Mouse (Mus musculus) yolk sac, embryonic 10.5 days (tissue): ENCODE measurements around the gene Arhgap19.

Experiments
- DNase-seq: peaks from one replicate; pipeline ENCODE4 v3.0.0-alpha.2; 2017; ENCODE audit warnings: low spot score

Arhgap19 gene

DNA sequence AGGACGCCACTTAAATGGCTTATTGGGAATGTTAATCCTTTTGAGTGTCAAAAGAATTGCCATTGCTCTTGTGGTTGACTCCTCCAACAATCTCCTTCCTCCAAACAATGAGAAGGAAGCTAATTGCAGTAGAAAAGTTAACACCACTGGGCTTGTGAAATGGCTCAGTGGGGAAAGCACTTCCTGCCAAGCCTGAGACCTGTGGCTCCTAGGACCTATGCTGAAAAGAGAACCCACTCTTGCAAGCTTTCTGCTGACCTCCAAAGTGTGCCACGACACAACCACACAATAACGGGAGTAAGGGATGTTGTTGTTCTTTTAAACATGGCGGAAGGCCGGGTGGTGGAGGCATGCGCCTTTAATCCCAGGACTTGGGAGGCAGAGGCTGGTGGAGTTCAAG, 4.3 kb downstream of the Arhgap19 start:
- DNase-seq: no peak

DNA sequence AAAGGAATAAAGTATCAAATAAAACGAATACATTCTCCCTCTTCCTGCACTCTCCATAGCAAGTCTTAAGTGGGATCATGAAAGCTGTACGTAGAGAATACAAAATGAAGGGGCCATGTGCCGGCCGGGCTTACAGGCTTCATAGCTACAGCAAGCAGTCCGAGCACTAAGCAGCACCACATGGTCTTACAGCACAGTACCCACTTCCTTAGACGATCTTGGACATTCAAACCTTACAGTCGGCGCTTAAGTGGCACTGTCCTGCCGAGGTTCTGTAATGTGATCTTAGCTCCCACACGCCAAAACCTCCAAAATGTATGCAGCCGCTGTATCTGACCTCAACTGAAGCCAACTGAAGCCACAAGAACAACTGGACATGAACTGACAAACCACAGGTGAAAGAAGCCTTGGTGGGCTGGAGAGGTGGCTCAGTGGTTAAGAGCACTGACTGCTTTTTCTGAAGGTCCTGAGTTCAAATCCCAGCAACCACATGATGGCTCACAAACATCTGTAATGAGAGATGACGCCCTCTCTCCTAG, 5.0 kb downstream of the Arhgap19 start:
- no peak for DNase-seq

DNA sequence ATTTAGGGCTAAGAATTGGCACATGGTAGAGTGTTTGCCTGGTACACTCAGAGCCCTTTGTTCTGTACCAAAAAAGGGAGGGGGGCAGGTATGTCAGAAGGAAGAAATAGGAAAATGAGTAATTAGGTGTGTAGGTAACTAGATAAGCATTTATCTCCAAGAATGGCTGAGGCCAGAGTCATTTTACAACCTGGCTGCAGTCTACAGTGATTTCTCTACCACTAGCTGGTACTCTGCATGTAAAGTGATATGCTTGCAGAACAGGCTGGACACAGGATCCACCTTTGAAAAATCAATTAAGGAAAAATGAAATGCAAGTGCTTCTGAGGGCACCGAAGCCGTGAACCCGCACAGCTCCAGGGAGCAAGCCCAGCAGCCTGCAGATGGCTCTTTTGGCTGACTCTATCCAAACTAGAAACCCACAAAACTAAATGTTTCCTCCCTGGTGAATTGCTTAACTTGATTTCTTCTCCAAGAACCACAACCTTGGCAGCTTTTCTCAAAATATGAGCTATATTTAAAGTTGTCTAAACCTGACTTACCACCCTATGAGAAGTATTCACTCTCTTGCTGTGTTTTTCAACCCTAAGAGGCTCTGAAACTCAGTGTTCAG, 5.6 kb downstream of the Arhgap19 start:
- DNase-seq: no peak

DNA sequence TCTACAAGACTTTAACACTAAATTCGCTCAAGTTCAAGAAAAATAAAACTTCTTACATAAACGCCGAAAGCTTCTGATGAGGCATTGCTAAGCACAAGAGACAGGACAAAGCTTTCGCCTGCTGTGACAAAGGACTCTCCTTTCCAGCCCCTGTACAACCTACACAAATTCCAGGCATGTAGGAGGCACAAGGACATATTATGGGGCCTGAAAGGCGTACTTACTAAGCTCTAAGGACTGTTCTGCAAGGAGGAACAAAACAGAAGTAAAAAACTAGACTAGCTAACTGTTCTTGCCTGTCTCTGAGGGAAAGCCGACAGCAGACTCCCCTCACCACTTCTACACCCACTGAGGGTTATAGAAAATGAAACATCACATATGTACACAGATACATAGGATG, 6.9 kb downstream of the Arhgap19 start:
- no peak for DNase-seq

DNA sequence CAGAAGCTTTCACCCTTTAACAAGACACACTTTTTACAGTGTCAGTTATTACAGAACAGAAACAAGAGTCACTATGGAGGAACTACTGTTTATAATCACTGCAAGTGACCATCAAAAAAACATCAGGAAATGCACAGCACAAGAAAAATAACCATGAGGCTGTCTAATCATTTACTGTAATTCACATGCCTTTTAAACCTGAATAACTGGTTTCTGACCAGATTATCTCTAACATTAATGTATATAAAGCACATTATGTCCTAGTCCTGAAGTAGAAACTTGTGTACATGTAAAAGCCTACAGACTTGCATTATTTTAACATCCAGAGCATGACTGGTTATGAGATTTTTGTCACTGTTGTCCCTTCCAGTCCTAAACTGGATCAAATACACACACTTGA, 7.8 kb downstream of the Arhgap19 start:
- DNase-seq: no peak

DNA sequence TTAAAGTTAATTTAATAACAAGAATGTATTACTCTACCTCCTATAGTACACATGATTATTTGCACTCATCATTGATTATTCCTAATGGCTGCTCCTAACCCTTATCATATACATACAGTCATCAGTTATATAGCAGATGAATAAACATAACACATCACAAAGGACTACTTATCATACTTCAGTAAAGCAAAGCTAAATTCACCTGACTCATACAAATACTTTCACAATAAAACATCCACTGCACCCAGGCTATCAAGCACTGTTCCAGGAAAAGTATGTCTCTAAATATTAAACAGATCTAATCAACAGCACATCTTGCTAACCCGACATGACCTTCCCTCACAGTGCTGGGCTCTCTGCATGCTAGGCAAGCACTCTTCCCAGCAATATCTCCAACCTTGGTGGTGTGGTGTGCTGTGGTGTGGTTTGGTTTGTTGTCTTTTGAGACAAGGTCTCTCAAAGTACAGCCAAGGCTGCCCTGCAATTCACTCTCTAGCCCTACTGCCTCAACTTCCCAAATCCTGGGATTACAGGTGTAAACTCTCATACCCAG, 8.8 kb downstream of the Arhgap19 start:
- DNase-seq: no peak

DNA sequence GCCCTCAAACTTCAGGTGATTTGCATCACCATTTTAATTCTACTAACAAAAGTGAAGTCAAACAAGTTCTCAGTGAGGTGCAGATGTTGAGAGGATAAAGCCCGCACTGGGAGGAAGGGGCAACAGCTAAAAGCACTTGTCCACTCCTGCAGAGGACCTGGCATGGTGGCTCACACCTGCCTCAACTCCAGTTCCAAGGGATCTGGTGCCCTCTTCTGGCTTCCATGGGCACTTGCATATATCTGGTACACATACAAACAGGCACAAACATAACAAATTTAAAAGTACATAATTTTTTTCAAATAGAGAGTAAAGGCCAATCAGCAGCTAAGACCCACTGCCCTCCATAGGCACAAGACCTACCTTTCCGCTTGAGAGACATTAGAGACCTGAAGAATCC, 10.5 kb downstream of the Arhgap19 start:
- DNase-seq: no peak

DNA sequence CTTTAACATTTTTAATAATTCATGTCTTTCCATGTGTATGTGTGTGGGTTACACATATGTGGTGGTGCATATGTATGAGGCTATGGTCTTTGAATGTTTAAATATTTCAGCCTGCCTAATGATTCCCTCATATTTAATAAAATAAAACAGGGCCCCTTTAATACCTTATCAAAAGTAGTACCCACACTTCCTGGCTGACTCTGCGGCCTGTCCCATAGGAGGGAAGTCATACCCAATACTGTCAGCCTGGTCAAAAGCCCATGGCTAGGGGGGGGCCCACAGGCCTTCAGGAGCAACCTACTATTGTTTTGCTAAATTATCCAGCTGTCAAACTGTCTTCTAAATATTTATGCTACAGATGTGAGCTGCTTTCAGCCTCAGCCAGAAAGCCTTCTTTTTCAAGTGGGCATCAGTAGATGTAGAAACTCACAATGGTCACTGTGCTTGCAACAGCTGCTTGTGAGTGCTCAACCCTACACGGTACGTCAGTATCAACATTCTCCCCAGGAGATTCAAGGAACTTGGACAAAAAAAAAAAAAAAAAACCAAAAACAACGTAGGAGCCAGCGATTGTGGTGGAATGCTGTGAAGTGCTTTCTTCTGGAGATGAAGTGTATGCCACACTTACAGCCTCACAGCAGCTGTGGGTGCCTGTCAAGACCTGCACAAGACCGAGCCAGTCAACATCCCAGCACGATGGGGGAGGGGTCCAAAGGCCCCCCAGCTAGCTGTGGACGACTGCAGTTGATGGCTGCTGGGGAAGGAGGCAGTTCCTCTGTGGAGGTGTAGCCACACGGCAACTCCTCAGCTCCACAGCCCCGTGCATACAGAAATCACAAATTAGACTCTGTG, 12.5 kb downstream of the Arhgap19 start:
- DNase-seq: no peak

DNA sequence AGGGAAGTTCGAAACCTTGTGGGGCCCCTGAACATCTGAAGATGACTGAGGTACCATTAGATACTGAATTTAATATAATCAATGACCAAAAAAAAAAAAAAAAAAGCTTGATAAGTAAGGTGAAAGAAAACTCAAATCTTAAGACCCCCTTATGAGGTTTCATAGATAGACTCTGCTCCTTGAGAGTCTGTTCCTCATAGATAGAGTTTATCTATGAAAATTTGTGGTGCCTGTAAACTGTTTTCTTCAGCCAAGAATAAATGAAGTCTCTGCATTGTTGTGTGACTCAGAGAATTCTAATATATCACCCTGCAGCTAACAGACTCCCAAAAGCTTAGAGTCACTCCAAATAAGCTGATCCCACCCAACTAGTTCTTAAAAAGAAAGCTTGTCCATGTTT, 15.0 kb downstream of the Arhgap19 start:
- DNase-seq: no peak

DNA sequence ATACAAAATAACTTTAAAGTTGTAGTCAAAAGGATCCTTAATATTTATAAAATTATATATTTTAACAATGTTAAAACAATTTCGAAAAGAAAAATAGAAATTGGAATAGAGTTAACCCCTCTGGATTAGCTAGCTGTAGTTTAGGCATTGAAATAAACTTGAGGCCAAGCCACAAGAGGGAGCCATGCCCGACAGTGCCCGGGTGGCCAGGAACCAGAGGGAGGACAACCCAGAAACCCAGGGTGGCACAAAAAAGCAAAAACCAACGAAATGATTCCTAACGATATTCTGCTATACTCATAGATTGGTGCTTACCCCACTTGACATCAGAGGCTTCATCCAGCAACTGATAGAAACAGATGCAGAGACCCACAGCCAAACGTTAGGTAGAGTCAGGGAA, 24.3 kb downstream of the Arhgap19 start:
- DNase-seq: no peak

DNA sequence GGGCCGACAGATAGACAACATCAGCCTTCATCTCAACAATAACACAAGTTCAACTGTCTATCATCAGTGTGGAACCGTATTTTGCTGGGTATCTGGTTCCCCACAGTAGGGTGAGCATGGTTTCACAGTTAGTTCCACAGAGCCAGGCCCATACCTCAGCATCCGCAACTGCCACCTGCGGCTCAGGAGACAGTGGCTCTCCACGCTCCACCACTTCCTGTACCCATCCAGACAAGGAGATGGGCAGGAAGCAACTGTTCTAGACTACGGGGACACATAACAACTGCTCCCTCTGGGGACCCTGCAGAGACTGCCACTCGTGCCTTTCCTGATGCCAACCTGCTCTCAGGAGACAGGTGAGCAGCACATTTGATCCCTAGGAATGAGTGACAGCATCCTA, 33.1 kb downstream of the Arhgap19 start:
- no peak for DNase-seq

DNA sequence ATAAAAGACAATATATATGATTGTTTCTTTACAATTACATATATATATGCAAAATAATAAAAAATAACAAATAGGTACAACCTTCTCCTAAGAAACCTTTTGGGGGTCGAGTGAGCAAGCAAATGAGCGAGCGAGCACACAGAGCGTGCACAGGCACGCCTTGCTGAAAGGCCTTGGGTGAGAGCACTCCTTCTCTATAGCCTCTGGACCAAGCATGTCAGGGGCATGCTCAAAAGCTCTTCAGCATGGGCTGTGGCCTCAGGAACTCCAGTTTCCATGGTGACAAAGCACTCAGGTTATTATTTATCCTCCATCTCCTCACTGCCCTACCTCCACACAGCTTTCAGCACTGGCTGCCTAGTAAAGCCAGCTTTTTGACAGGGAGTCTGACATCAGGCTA, 35.2 kb downstream of the Arhgap19 start:
- DNase-seq: no peak

DNA sequence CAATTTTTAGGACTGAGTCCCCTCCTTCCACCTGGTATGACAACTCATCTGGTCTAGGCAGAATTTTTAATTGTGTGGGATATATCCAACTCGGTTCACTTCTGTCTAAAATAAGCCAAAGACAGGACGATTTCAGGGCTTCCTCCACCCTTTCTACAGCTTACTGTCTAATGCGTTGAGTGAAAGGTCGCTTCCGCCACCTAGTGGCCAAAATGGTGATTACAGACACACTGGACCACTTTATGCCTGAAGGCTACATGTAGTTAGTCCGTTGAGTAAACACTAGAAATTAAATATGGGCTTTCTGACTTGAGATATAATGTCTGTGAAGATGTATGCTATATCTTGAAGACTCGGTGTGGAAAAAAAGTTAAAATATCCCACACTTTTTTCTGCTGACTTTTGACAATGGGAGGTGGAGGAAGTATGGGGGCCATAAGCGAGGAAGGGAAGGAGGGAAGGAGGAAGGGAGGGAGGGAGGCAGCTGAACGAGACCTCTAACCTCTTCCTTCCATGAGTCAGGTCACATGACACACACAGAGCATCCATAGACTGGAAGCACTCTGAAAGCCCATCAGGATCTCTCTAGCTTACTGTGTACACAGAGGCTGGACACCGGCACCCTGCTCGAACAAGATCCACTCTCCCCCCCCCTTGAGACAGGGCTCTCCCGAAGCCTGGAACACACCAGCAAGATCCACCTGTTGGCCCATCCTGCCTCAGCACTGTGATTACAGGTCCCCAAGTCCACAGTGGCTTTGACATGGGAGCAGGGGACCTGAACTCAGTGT, 37.8 kb downstream of the Arhgap19 start:
- peak; percentile 56 for DNase-seq

DNA sequence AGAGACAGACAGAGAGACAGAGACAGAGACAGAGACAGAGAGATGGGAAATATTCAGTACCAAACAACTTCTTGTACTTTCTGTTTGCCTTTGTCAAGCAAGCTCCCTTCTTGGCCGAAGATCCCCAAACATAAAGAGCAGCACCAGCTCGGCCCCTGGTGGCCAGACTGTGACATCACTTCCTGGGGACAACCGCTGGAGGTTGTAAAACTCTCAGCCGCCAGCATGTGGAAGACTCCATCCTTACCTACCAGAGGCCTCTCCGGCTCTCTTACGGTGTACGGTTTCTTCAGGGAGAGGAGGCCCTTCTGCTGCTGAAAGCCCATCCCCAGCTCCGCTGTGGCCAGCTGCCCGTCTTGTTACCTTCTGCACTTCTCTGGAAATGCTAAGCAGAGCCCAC, 40.3 kb downstream of the Arhgap19 start:
- DNase-seq: peak; percentile 17

DNA sequence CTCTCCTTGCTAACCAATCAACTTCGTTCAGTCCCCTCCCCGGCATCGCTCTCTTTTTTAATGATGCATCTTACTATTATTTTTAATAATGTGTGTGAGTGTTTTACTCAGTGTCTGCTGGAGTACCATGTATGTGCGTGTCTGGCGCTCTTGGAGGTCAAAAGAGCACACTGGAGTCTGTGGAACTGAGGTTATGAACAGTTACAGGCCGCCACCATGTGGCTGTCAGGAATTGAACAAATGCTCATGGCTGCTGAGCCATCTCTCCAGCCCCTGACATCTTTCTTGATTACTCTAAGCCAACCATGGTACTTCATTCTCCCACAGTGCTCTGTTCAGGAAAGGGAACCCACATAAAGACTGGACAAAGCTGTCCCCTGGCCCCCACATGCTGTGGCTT, 42.1 kb downstream of the Arhgap19 start:
- DNase-seq: no peak

DNA sequence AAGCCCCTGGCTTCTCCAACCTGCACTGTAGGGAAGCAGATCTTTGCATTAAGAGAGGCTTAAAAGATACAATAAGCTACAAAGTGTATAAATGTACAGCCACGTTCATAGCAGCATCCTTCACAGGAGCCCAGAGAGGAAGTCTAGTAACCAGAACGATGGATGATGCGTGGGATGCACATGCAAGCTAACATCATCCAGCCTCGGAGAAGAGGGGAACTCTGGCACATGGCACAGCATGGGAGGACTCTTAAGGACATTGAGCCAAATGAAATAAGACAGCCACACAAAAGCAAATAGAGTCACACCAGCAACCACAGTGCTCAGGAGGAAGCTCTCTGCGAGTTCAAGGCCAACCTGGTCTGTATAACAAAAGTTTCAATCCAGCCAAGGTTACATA, 42.6 kb downstream of the Arhgap19 start:
- DNase-seq: no peak

DNA sequence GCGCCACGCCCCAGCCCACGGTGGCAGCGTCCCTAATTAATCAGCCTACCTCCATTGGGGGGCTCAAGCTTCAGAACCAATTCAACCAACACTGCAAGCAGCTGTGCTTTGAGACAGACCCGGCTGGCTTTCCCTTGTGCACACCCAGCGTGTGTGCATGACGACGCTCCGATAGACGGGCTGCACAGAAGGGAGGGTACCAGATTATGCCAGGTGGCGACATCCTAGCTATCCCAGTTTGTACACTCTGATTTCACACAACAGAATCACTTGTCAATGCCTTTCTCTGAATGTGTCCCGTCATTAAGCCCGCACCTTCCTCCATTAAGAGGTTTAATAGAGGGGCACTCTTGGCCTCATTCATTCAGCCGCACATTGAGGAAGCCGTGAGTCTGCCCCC, 47.1 kb downstream of the Arhgap19 start:
- DNase-seq: no peak

DNA sequence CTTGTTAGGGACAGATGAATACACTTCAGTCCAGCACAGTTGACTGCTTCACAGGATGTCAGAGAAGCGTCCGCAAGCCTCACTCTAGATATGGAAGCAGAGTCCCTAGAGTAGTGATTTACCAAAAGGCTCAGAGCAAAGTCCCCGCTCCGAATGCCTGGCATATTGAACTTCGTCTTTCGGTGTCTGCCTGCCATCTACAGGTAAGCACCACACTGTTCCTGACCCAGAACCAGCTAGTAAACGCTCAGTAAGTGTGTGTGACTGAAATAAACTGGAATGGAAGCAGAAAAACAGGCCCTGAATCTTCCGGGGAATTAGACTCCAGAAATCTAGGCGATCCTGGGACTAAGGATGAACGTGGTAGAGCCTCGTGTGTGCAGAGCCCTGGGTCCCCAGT, 49.9 kb downstream of the Arhgap19 start:
- DNase-seq: no peak

DNA sequence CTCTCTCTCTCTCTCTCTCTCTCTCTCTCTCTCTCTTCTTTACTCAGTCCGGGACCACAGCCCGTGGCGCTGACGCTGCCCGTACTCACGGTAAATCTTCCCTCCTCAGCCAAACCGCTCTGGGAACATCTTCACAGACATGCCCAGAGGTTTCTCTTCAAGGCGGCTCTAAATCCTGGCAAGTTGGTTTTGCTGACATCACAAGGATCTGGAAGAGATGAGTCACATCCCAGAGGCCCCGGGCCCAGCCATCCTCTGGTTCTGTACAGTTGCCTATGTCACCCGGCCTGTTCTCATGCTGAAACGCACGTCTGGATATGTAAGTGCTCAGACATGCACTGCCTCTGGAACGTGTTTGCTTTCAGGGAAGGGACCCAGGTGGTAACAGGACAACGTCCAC, 54.4 kb downstream of the Arhgap19 start:
- DNase-seq: no peak

DNA sequence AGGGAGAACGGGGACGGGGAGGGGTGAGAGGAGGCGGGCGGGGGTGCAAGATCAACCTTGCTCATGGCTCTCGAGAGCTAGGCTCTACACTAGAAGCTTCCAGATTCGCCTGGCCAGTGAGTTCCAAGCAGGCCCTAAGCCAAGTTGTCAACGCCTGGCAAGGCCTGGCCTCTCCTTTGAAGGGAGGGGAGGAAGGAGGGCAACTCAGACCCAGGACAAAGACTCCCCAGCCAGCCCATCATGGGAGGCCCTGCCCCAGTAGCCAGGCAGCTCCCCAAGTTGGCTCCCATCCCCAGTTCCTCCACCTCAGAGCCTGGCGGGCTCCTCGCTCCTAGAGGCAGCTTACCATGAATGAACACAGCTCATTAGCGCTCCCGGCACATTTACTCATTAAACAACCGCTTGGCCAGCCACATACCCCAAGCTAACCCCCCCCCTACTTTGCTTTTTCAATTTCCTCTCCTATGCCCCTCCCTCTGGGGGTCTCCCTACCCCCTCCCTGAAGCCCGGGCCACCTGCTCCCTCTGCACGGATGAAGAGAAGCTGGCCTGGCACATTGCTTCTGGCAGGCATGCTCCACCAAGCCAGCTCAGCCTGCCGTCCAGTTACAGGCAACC, 55.8 kb downstream of the Arhgap19 start:
- DNase-seq: no peak

DNA sequence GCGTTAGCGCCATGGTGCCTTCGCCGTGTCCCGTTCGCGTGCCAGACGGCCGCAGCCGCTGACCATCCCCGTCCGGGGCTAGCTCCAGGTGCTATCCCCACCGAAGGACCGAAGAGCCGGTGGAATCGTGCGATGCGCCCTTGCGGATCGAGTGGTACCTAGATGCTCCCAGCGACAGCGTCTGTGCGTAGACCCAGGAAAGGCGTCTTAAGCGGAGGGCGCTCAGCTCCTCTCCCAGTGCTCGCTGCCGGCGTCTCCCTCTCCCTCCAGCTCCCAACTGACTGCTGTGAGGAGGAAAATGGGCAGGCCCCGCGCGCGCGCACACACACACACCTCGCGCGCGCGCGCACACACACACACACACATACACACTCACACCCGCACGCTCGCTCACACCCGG, 58.5 kb downstream of the Arhgap19 start, which contains the start of gene Slit1:
TSS of gene Slit1 (minus strand) at position 270 of the 400 bp plus-strand sequence.
- DNase-seq: peak; percentile 8

DNA sequence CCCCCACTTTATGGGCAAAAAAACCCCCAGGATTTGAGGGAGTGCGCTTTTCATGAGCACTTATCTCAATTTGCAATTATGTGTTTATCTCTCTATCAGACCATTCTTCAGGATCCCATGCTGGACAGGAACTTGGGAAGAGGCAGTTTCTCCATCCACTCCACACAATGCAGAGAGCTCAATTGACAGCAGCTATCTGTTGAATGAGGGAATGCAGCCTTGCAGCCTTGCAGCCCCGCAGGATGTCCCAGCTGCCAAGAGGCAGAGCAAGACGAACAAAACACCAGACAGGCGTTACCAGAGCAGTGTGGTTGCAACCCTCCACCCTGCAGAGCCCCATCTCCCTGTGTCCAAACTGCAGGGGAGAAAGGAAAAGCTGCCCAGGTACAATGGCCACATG, 63.0 kb downstream of the Arhgap19 start:
- no peak for DNase-seq
